Mouse (Mus musculus) embryonic facial prominence, embryonic 10.5 days (tissue): ENCODE measurements around the gene Mapk1. TPM values are rescaled to one million over a fixed set of nuclear protein-coding genes. Genes with fewer than 3 reads are reported as not detected.

Experiments used
- polyA plus RNA-seq: library from polyadenylated mRNA; unstranded; fragments of >200 nt; fragmentation: Nextera tagmentation; extraction: Ambion mirVana; gene quantifications from 2 replicates; pipeline ENCODE4 v1.2.1, GENCODE M21; 2016

The Mapk1 gene
- polyA plus RNA-seq, 1 experiment from 2014 or later: 141 TPM

Other genes with a start within 250 kb of the Mapk1 start
- 0.50 and 0.67 TPM in 2 replicates for gene Spag6l, start 153.9 kb upstream of the Mapk1 start, polyA plus RNA-seq
- 0.29 TPM in 1 of 2 replicates, not detected in the other for gene Igll1, start 119.4 kb upstream of the Mapk1 start, polyA plus RNA-seq
- 71.7 and 78.5 TPM in 2 replicates for gene Top3b, start 112.6 kb upstream of the Mapk1 start, polyA plus RNA-seq
- 1.4 and 2.7 TPM in 2 replicates for gene Vpreb1, start 112.5 kb upstream of the Mapk1 start, polyA plus RNA-seq
- gene Ppm1f, start 86.9 kb upstream of the Mapk1 start, polyA plus RNA-seq: 33.8 and 35.7 TPM in 2 replicates
- gene Ypel1, start 86.3 kb downstream of the Mapk1 start, polyA plus RNA-seq: 89.9 and 95.5 TPM in 2 replicates
- gene Ppil2, start 127.9 kb downstream of the Mapk1 start, polyA plus RNA-seq: 150 TPM in 2 replicates
- gene 2610318N02Rik, start 141.8 kb downstream of the Mapk1 start, polyA plus RNA-seq: 170 and 185 TPM in 2 replicates
- gene Sdf2l1, start 149.0 kb downstream of the Mapk1 start, polyA plus RNA-seq: 107 and 118 TPM in 2 replicates
- 6.7 and 7.5 TPM in 2 replicates for gene Ydjc, start 161.2 kb downstream of the Mapk1 start, polyA plus RNA-seq
- gene Ccdc116, start 163.8 kb downstream of the Mapk1 start, polyA plus RNA-seq: 0.55 and 0.57 TPM in 2 replicates
- gene Ube2l3, start 219.3 kb downstream of the Mapk1 start, polyA plus RNA-seq: 410 and 436 TPM in 2 replicates
- gene Rimbp3, start 225.2 kb downstream of the Mapk1 start, polyA plus RNA-seq: 0.70 and 0.79 TPM in 2 replicates